Mouse (Mus musculus): ENCODE results near the gene Abhd12b.

Gene Abhd12b

DNA sequence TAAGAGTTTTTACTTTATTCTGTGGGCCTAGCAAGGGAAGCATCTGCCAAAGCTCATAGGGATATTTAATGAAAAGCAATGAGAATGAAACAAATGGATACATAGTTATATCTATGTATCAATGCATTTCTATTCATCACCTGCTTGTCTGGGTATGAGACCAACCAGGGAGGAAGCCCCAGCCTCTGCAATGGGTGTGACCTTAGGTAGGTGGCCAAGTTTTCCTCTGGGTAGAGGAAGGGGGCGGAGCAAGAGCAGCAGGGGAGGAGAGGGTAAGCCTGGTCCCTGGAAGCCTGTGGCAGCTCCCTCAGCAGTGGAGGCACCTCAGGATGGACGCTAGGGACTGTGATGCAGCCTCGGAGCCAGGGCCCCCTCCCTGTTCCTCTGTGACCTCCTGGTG lies at the start of gene Abhd12b:
Gene Abhd12b, plus strand, starts transcription at position 301 of the 400 bp plus-strand sequence.
- DNase-seq (ENCODE audit: low spot score in 2 of 2): no peak

DNA sequence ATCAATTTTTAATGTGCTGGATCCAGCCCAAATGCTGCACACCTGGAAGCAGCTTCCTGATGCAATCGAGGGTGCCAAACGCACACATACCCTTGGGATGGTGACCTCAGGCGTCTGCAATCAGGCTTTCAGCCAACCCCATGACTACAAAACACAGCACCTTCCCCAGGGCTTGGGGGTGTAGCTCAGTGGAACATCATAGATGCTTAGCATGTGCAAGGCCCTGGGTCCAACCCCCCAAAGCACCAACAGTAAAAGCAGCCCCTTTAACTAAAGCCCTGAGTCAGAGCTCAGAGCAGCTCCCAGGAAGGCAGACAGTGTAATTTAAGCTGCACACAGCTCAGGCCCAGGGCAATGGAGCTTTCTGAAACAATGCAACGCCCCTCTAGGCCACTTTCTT lies 49.7 kb upstream of the Abhd12b start:
- no peak for DNase-seq (ENCODE audit: low spot score in 2 of 2)

- no peak for DNase-seq (ENCODE audit: low spot score in 2 of 2)
These were observed 49.0 kb upstream of the Abhd12b start for GRCm38 (mm10) chr12:70104776-70105420.

GRCm38 (mm10) chr12:70105885-70106284 lies 48.1 kb upstream of the Abhd12b start:
- no peak for DNase-seq (ENCODE audit: low spot score in 2 of 2)

GRCm38 (mm10) chr12:70106508-70106907 lies 47.4 kb upstream of the Abhd12b start:
- no peak for DNase-seq (ENCODE audit: low spot score in 2 of 2)

DNA sequence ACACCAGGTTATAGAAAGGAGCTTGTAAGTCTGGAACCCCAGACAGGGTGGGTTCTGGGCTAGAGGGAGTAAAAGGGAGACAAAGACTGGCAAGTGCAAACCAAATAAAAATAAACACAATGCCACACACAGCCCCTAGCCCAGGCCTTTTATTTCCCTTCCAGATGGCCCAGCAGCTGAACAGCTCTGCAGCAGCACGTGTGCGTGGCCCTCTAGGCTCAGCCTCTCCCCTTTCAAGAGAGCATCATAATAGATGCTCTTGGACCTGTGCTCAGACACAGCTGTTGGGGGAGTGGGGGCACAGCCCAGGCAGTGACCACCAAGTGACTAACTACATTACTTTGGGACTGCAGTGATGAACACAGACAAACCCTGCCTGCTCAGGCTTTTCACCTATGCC lies 45.8 kb upstream of the Abhd12b start:
- no peak for DNase-seq (ENCODE audit: low spot score in 2 of 2)

- DNase-seq (ENCODE audit: low spot score in 2 of 2): peak in 1 of 2 experiments; percentile 19
These were observed 44.0 kb upstream of the Abhd12b start for GRCm38 (mm10) chr12:70109921-70110320.

GRCm38 (mm10) chr12:70110375-70111116 lies 43.4 kb upstream of the Abhd12b start:
- DNase-seq (ENCODE audit: low spot score in 2 of 2): peak; percentile 17 to 53

DNA sequence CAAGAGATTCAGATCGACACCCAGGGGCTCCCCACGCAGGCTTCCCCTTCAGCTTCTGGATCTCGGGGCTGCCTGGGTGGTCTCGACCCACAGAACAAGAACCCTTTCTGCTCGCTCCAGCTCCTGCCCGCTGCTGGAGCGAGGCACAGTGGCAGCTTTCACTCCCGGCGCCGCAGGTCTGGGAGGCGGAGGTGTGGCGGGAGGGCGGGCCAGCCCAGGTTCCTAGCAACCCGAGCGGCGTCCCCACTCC lies 42.9 kb upstream of the Abhd12b start:
- DNase-seq (ENCODE audit: low spot score in 2 of 2): no peak

DNA sequence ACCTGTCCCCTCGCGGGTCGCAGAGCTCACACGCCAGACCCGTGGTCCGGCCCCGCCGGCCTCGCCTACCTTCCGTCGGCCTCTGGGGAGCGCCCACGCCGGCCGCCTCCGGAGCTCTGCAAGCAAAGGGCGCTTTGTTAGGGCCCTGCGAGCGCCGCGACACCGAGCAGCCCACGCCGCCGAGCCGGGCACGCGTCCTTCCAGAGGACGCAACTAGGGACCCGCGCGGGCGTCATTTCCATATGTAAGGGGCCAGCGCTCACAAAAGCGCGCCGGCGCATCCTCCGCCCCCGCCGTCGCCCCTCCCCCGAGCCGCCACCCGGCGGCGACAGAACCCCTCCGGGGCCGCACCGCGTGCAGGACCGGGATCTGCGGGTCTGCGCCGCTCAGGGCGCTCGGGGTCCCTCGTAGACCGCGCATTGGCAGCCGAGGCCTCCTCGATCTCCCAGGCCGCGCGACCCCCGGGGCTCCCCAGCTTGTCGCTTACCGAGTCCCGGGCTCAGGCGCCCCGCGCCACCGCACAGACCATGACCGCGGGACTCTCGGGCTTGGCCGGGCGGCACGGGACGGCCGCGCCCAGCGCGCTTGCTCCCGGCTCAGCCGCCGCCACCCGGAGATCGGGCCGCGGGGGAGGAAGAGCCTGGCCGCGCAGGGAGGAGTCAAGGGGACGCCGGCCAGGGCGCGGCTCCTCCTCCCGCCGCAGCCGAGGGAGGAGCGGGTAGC lies 42.4 kb upstream of the Abhd12b start:
- peak; percentile 42 to 52 for DNase-seq (ENCODE audit: low spot score in 2 of 2)

DNA sequence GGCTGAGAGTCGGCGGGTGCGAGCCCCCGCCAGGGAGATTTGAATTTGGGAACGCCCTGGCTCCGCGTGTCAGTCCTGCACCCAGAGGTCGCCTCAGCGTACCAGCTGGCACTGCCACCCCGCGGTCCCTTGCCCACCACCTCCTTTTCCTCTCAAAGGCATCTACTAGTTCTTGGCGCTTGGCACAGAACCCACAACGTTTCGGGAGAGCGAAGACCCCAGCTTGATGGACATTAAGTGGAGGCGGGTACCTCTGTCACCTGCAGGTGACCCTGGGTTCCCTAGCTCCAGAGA lies 41.9 kb upstream of the Abhd12b start:
- DNase-seq (ENCODE audit: low spot score in 2 of 2): peak in 1 of 2 experiments; percentile 23

DNA sequence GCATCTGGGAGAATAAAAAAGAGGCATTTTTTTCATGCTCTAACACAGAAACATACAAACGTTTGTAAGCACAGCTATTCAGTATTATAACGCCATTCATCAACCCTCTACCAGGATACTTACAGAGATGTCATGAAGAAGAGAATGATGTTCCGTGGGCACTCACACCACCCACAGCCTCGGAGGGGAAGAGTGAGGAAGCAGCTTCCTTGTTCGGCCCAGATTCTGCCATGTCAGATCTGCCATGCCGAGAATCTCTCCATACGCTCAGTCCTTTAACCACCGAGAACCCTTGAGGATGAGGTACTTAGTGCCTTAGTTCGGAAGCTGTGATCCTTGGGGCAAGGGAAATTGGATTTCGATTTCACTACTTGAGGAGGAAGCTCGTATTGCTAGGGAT lies 40.6 kb upstream of the Abhd12b start, which contains the start of gene Nin:
Gene Nin, minus strand, starts transcription at position 367 of the 400 bp plus-strand sequence.
- DNase-seq (ENCODE audit: low spot score in 2 of 2): no peak

GRCm38 (mm10) chr12:70117146-70117545 lies 36.8 kb upstream of the Abhd12b start:
- DNase-seq (ENCODE audit: low spot score in 2 of 2): no peak

- DNase-seq (ENCODE audit: low spot score in 2 of 2): peak; percentile 14 to 45
These were observed 35.1 kb upstream of the Abhd12b start for GRCm38 (mm10) chr12:70118721-70119345.

DNA sequence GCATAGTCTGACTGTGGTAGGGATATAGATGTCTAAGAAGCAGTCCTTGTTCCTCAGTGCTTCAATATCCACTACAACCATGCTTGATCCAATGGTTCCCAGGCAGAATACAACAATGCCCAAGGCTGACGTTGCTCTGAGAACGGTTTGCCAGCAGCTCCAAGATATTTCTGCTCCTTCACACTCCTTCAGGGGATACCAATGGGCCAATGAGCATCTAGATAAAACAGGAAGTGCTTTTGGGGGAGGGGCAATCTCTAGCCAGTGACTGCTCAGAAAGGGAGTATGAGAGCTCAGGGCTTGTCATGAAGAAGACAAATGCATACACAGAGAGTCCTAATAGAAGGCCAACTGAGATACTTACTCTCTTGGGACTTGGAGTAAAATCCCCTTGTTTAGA lies 34.4 kb upstream of the Abhd12b start:
- DNase-seq (ENCODE audit: low spot score in 2 of 2): no peak

DNA sequence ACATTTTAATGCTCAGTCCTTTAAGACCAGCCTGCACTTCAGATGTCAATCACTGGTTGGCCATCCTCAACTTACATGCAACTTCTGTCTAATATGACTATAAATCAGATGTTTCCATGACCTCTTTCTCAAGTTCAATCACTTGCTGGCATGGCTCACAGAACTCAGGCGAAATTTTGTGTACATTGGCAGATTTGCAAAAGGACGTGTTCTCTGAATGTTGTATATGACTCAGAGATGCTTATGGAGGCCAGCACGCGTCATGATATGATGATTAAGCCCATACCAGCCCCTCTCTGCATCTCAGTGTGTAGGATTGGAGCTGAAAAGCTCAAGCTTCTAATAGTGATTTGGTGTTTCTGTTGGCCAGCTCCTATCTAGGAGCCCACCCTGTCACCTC lies 27.3 kb upstream of the Abhd12b start:
- no peak for DNase-seq (ENCODE audit: low spot score in 2 of 2)

- DNase-seq (ENCODE audit: low spot score in 2 of 2): no peak
These were observed 24.8 kb upstream of the Abhd12b start for GRCm38 (mm10) chr12:70129105-70129504.

DNA sequence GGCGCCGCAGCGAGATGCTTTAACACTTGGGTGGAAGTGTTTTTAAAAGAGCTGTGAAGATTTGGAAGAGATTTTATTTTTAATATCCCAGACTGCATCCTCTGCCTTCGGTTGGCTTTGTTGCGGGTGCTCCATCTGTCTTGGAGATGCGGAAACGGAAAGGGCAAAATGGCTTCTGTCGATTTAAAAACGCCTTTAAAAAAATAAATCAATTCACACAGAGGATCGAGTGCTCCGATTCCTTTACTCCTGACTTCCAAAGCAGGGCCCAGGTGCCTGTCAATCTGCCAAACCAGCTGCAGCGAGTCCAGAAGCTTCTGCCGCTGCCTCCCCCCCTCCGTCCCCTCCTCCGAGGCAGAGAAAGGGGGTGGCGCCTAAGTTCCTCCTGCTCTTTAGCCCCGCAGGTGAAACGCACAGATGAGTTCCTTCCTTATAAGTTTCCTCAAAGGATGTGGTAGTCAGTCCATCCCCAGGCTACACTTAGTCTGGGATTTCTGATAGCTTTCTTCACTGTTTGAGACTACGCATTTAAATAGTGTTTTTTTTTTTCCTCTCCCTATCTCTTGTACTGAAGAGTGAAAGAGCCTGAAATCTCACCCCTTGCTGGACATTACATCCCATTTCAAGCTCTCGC lies 22.8 kb upstream of the Abhd12b start:
- DNase-seq (ENCODE audit: low spot score in 2 of 2): peak; percentile 19 to 29

DNA sequence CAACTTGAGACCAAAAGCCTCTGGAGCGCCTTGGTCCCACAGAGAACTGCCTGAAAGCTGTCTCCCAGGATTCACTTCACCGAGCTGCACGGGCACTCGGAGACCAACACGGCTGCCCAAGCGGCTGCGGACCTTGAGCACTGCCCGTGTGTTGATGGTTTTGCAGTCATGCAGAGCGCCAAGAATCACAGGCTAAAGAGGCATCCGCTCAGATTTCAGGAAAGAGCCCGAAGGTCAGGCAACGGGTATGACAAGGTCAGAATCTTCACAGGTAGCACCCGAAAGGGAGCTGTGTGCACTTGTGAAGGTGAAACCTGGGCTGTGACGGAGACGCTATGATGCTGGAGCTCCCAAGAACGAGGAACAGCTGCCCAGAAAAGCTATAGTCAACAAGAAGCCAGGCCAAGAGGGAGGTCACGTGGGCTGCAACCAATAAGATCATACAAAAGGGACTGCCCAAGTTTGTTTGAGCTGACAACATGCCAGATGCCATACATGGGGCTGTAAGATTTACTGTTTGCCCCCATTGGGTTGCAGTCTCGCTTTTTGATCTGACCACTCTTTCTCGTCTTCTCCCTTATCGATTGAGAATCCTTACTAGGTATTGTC lies 19.2 kb upstream of the Abhd12b start:
- DNase-seq (ENCODE audit: low spot score in 2 of 2): no peak

- DNase-seq (ENCODE audit: low spot score in 2 of 2): no peak
These were observed 17.7 kb upstream of the Abhd12b start for GRCm38 (mm10) chr12:70136185-70136756.

DNA sequence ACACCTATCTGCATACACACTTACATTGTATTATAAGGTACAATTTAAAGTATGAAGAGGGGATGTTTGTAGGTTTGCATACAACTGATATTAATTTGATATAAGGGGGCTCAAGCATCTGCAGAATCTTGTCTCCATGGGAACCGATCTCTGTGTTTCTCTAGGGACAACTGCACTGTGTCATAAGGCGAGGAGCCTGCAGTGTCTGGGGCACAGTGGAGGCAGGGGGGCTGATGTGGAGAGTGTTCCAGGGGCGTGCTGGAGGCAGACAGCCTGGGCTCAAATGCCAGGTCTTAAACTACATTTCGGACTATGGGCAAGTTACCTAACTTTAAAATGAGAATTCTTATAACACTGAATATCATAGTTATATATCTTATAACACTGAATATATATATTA lies 16.8 kb upstream of the Abhd12b start:
- DNase-seq (ENCODE audit: low spot score in 2 of 2): no peak
